Mouse (Mus musculus) adrenal gland, adult 10 weeks (tissue): ENCODE data around the gene 1700102P08Rik. TPM values are rescaled to one million over a fixed set of nuclear protein-coding genes. Genes with fewer than 3 reads are reported as not detected.

ENCODE experiments used
- polyA plus RNA-seq: library from polyadenylated mRNA; stranded (reverse); fragments of 350-450 nt; fragmentation: Illumina TruSeq; extraction: RNeasy Lipid Tissue Mini Kit (QIAGEN cat#74804); gene quantifications from one replicate; pipeline ENCODE4 v1.2.3, GENCODE M21; 2014; ENCODE audit warnings: low read depth, low replicate concordance

The 1700102P08Rik gene
- polyA plus RNA-seq = 1.2 TPM

GRCm38 (mm10) chr9:108392676-108393075 lies at the start of gene 1700102P08Rik:
1700102P08Rik (plus strand) TSS chr9:108392805.

DNA sequence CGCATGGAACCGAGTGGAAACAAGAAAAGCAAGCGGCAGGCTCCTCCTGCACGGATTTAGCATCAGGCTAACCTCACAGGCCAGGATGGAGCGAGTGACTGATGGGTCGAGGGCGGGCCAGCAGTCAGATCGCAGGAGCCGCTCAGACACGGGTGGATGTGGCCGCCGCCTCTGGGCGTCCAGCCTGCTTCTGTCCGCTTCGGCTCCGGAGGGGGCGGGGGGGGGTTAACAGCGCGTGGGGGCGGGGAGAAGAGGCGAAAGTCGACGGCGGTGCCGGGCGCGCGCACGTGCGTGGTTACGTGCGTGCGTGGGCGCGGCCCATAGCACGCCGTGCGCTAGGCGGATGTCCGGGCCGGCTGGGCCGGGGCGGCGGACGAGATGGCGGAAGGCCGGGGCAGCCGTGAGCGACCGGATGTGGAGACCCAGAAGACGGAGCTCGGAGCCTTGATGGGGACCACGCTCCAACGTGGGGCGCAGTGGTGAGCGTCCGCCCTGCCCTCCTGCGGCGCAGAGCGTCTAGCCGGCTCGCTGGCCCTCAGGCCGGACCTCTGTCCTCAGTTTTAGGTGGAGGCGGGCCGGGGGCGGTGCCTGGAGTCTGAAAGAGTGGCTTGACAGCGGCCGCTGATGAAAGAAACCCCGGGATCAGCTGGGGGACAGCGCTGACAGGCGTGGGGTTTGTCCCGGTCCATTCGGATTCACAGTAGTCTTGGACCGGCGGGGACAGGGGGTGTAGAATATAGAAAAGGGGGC lies 44.9 kb upstream of the 1700102P08Rik start, which contains the start of gene Usp4:
Gene Usp4 (plus strand): TSS at position 314 of the 750 bp plus-strand sequence.

DNA sequence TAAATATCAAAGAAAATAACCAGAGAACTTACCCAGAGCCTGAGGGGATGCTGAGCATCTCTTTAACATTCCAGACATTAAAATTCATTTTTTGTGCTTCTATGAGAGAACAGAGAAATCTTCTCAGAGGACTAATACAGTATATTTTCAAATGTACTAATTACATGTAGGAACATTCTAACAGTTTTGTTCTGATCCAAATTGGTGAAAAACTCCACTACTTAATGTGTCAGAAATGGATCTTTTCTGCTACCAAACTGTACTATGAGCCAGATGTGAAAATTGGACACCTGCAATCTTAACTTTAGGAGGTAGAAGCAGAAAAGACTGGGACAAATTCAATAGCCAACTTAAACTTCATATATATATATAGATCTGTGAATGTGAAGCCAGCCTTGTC lies 35.8 kb downstream of the 1700102P08Rik start, which contains the start of gene Ccdc36:
Gene Ccdc36 (minus strand): TSS at position 101 of the 400 bp plus-strand sequence.

DNA sequence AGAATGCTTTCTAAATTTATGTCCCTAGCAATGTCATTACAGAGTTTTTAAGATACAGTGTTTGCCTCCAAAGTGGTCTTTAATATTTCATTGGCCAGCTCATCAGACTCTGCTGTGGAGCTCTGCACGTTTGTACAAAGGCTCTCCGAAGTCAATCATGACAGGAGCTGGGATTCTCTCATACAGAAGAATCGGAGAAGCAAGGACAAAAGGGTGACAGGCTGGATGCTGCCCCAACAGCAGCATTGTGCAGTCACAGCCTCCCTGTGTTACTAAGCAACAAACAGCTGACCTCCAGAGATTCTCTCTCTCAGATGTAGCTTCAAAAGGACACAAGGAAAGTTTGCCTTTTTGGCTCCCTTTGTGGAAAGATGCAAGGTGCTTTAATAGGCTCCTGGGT lies 43.6 kb downstream of the 1700102P08Rik start, which contains the start of gene BC048562:
Gene BC048562 (plus strand): TSS at position 301 of the 400 bp plus-strand sequence.

Other genes with a start within 250 kb of the 1700102P08Rik start
- 0.35 TPM for gene Bsn, start 202.4 kb upstream of the 1700102P08Rik start, polyA plus RNA-seq
- gene Dag1, start 128.8 kb upstream of the 1700102P08Rik start, polyA plus RNA-seq = 56.8 TPM
- 27.2 TPM for gene Nicn1, start 102.4 kb upstream of the 1700102P08Rik start, polyA plus RNA-seq
- 0.82 TPM for gene Amt, start 96.0 kb upstream of the 1700102P08Rik start, polyA plus RNA-seq
- gene Rhoa, start 86.7 kb upstream of the 1700102P08Rik start, polyA plus RNA-seq = 620 TPM
- gene Tcta, start 86.6 kb upstream of the 1700102P08Rik start, polyA plus RNA-seq = 17.1 TPM
- 21.4 TPM for gene Gpx1, start 53.9 kb upstream of the 1700102P08Rik start, polyA plus RNA-seq
- 66.7 TPM for gene Usp4, start 45.0 kb upstream of the 1700102P08Rik start, polyA plus RNA-seq
- gene Ccdc36, start 35.7 kb downstream of the 1700102P08Rik start, polyA plus RNA-seq = not detected
- gene BC048562, start 43.7 kb downstream of the 1700102P08Rik start, polyA plus RNA-seq = not detected
- gene Ccdc71, start 67.7 kb downstream of the 1700102P08Rik start, polyA plus RNA-seq = 6.2 TPM
- 1.5 TPM for gene Klhdc8b, start 68.8 kb downstream of the 1700102P08Rik start, polyA plus RNA-seq
- gene Lamb2, start 86.9 kb downstream of the 1700102P08Rik start, polyA plus RNA-seq = 6.8 TPM
- gene Usp19, start 97.8 kb downstream of the 1700102P08Rik start, polyA plus RNA-seq = 18.4 TPM
- gene Qars, start 114.9 kb downstream of the 1700102P08Rik start, polyA plus RNA-seq = 95.6 TPM
- 57.8 TPM for gene Qrich1, start 124.0 kb downstream of the 1700102P08Rik start, polyA plus RNA-seq
- 26.3 TPM for gene Impdh2, start 167.5 kb downstream of the 1700102P08Rik start, polyA plus RNA-seq
- gene Ndufaf3, start 174.6 kb downstream of the 1700102P08Rik start, polyA plus RNA-seq = 4.5 TPM
- gene Dalrd3, start 177.1 kb downstream of the 1700102P08Rik start, polyA plus RNA-seq = 2.9 TPM
- gene Wdr6, start 185.9 kb downstream of the 1700102P08Rik start, polyA plus RNA-seq = 6.2 TPM
- not detected for gene P4htm, start 204.9 kb downstream of the 1700102P08Rik start, polyA plus RNA-seq